Mouse (Mus musculus): ENCODE results near the gene Pde11a. TPM values are rescaled to one million over a fixed set of nuclear protein-coding genes. Genes with fewer than 3 reads are reported as not detected.
"Not testable (repeated sequence)": the region's sequence is repeated elsewhere in the genome, so short reads cannot be mapped to it uniquely, and the experiment has no call there.

Gene Pde11a
- total and polyA plus RNA-seq, 2 experiments: not detected

DNA sequence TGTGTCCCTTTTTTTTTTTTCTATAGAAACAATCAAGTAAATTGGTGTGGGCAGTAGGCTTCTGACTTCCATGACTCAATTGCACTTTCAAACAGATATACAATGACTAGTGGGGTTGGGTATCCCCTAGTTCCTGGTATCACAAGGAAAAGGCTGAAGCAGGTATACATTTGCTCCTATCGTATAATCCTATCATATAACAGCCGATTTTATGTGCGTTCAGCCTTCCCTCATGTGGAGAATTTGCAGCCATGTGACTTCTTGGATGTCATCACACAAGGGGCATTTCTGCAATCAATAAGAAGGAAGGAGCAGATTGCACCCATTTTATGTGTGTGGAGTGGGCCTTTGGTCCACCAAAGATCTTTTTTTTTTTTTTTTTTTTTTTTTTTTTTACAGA is 355.5 kb downstream of the Pde11a start:
- no peak for TF ChIP-seq POLR2A (IDR thresholded peaks at IDR 0.05; ENCODE audit: extremely low read depth, insufficient read depth, low read length)
- no peak for TF ChIP-seq CTCF (IDR thresholded peaks at IDR 0.05; ENCODE audit: low read depth, low read length)
- Histone ChIP-seq H3K36me3 (ENCODE audit: control insufficient read depth, insufficient read depth, low read length) (no peaks in the 10 kb centered on the region), H3K4me1 (ENCODE audit: control insufficient read depth, insufficient read depth, low read length) (no peaks in the 10 kb centered on the region), H3K27ac (replicated peaks; ENCODE audit: insufficient read depth, low read depth, low read length) (no peak overlapping the region), H3K79me2 (ENCODE audit: control insufficient read depth, insufficient read depth, low read length) (no peaks in the 10 kb centered on the region), H3K4me3 (ENCODE audit: insufficient read depth, low read depth, low read length) (no peak overlapping the region), H3K9ac (ENCODE audit: low read depth, low read length) (no peak overlapping the region), H3K27me3 (ENCODE audit: control insufficient read depth, insufficient read depth, low read length) (no peaks in the 10 kb centered on the region)
- over 99% methylated on average over 3 of the region's 3 CpGs for WGBS
- DNase-seq (ENCODE audit: extremely low read depth, low read depth, low spot score): no peak

- H3K79me2 ChIP-seq (ENCODE audit: control insufficient read depth, insufficient read depth, low read length): no peaks in the 10 kb centered on the region
- H3K4me1 ChIP-seq (ENCODE audit: control insufficient read depth, insufficient read depth, low read length): no peaks in the 10 kb centered on the region
- no peak for TF ChIP-seq CTCF (IDR thresholded peaks at IDR 0.05; ENCODE audit: low read depth, low read length)
- no peak overlapping the region for H3K9ac ChIP-seq (ENCODE audit: low read depth, low read length)
- no peaks in the 10 kb centered on the region for H3K27me3 ChIP-seq (ENCODE audit: control insufficient read depth, insufficient read depth, low read length)
- H3K27ac ChIP-seq (replicated peaks; ENCODE audit: insufficient read depth, low read depth, low read length): no peak overlapping the region
- no peak overlapping the region for H3K4me3 ChIP-seq (ENCODE audit: insufficient read depth, low read depth, low read length)
- H3K36me3 ChIP-seq (ENCODE audit: control insufficient read depth, insufficient read depth, low read length): no peaks in the 10 kb centered on the region
- no peak for DNase-seq (ENCODE audit: extremely low read depth, low read depth, low spot score)
- 97% methylated on average over 4 of the region's 4 CpGs for WGBS
Observed at GRCm38 (mm10) chr2:75982626-75983025, 355.9 kb downstream of the Pde11a start.

- WGBS: 2% methylated on average over 31 of the region's 34 CpGs
- H3K36me3 ChIP-seq (ENCODE audit: control insufficient read depth, insufficient read depth, low read length); H3K27me3 ChIP-seq (ENCODE audit: control insufficient read depth, insufficient read depth, low read length); H3K4me1 ChIP-seq (ENCODE audit: control insufficient read depth, insufficient read depth, low read length); H3K79me2 ChIP-seq (ENCODE audit: control insufficient read depth, insufficient read depth, low read length); H3K27ac ChIP-seq (replicated peaks; ENCODE audit: insufficient read depth, low read depth, low read length): not testable (repeated sequence)
- Histone ChIP-seq H3K4me3 (ENCODE audit: insufficient read depth, low read depth, low read length) (peak within 1 kb of the TSS; percentile 60), H3K9ac (ENCODE audit: low read depth, low read length) (peak within 1 kb of the TSS; percentile 68)
- peak; percentile 90 for DNase-seq (ENCODE audit: extremely low read depth, low read depth, low spot score)
Observed at GRCm38 (mm10) chr2:75981440-75982081, 357.0 kb downstream of the Pde11a start, which contains the start of gene Ttc30a1. Ttc30a1 (minus strand) TSS chr2:75981967.

DNA sequence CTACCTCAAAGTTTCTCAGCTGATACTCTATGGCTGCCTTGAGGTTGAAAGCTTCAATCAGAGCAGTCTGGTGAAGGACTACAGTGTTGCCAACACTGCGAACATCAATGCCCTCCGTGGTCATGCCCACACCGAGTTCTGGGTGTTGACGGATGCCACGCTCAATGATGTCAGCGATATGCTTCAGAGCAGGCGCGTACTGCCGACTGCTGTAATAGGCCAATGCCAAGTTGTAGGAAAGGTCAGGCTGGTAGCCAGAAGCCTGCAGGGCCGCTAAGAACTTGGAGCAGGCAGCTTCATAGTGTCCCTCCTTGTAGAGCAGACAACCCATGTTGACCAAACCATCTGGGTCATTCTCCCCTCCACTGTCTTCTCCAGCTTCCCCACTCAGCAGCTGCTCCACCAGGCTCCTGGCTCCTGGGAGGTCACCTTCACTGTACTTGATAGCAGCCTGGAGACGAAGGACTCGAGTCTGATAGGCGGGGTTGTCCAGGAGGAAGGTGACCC is 357.6 kb downstream of the Pde11a start:
- not testable (repeated sequence) for DNase-seq (ENCODE audit: extremely low read depth, low read depth, low spot score); H3K4me1 ChIP-seq (ENCODE audit: control insufficient read depth, insufficient read depth, low read length); H3K27me3 ChIP-seq (ENCODE audit: control insufficient read depth, insufficient read depth, low read length); H3K79me2 ChIP-seq (ENCODE audit: control insufficient read depth, insufficient read depth, low read length); H3K27ac ChIP-seq (replicated peaks; ENCODE audit: insufficient read depth, low read depth, low read length); H3K36me3 ChIP-seq (ENCODE audit: control insufficient read depth, insufficient read depth, low read length)
- peak overlapping the region; percentile 68; the same call in 1 of the 2 replicates for H3K9ac ChIP-seq (ENCODE audit: low read depth, low read length)
- WGBS: 84% methylated on average over 13 of the region's 13 CpGs
- peak overlapping the region; percentile 60; the same call in 1 of the 2 replicates for H3K4me3 ChIP-seq (ENCODE audit: insufficient read depth, low read depth, low read length)

DNA sequence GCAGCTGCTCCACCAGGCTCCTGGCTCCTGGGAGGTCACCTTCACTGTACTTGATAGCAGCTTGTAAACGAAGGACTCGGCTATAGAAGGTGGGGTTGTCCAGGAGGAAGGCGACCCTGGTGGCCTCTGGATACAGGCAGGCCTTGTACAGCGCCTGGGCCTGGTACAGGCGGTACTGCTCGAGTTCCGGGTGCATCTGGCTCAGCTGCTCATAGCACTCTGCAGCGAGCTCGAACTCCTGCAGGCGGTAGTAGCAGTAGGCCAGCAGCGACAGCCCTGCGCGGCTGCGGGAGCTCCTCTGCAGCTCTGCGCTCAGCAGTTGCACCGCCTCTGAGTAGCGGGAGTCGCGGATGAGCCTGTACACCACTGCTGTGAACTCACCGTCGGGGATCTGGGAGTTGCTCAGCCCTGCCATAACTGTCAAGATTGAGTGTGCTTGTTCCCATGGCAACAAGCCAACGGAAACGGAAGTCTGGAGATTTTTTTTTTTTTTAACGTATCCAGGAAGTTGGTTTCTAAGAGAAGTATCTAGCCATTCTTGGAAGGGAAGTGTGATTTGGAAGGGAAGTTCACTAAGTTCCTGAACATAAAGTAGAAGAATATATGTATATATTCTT is 360.7 kb downstream of the Pde11a start, which contains the start of gene Ttc30a2:
TSS of gene Ttc30a2 (minus strand) at position 419 of the 617 bp plus-strand sequence.
- H3K36me3 ChIP-seq (ENCODE audit: control insufficient read depth, insufficient read depth, low read length); H3K9ac ChIP-seq (ENCODE audit: low read depth, low read length); H3K79me2 ChIP-seq (ENCODE audit: control insufficient read depth, insufficient read depth, low read length); H3K27ac ChIP-seq (replicated peaks; ENCODE audit: insufficient read depth, low read depth, low read length); H3K4me1 ChIP-seq (ENCODE audit: control insufficient read depth, insufficient read depth, low read length); H3K27me3 ChIP-seq (ENCODE audit: control insufficient read depth, insufficient read depth, low read length): not testable (repeated sequence)
- DNase-seq (ENCODE audit: extremely low read depth, low read depth, low spot score): peak; percentile 36
- 43% methylated on average over 24 of the region's 24 CpGs for WGBS
- H3K4me3 ChIP-seq (ENCODE audit: insufficient read depth, low read depth, low read length): peak within 1 kb of the TSS; percentile 48; the same call in 1 of the 2 replicates

GRCm38 (mm10) chr2:75976070-75976469 is 362.5 kb downstream of the Pde11a start:
- DNase-seq (ENCODE audit: extremely low read depth, low read depth, low spot score); H3K9ac ChIP-seq (ENCODE audit: low read depth, low read length); H3K36me3 ChIP-seq (ENCODE audit: control insufficient read depth, insufficient read depth, low read length); H3K79me2 ChIP-seq (ENCODE audit: control insufficient read depth, insufficient read depth, low read length); H3K4me3 ChIP-seq (ENCODE audit: insufficient read depth, low read depth, low read length); H3K4me1 ChIP-seq (ENCODE audit: control insufficient read depth, insufficient read depth, low read length); H3K27ac ChIP-seq (replicated peaks; ENCODE audit: insufficient read depth, low read depth, low read length); H3K27me3 ChIP-seq (ENCODE audit: control insufficient read depth, insufficient read depth, low read length): not testable (repeated sequence)
- 67% methylated on average over 2 of the region's 2 CpGs for WGBS
